Mouse (Mus musculus) heart, adult 2 months (tissue): ENCODE measurements around the gene Fgfr2.

Source experiments
- CTCF ChIP-seq: fragments of 200-600 bp; IDR thresholded peaks from 2 replicates; pipeline ENCODE4 v1.8.1; 2022; ENCODE audit warnings: antibody characterized with exemption, mild to moderate bottlenecking, moderate library complexity
- POLR2A ChIP-seq: fragments of 200-500 bp; IDR thresholded peaks from 2 replicates; pipeline ENCODE4 v1.6.1; 2011; ENCODE audit warnings: mild to moderate bottlenecking, low read depth, low read length, control low read depth; ENCODE audit not compliant: insufficient read depth

DNA sequence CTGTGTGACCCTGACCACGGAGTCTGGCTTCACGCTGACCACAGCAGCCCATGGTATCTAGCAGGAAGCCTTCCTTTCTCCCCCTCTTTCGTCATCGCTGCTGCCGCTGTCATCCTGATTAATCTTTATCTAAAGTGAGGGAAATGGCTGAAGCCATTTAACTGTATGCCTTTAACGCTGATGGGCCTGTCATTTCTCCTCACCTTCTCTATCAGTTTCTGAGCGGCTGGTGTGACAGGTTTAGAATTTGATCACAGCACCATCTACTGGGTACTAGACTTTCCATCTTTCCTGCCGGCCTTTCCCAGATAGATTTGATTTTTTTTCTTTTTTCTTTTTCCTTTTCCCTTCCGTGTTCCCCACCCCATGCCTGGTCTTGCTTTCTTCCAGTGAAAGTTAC, 1376.4 kb downstream of the Fgfr2 start:
- TF ChIP-seq CTCF = peak; percentile 31
- no peak for TF ChIP-seq POLR2A
